Mouse (Mus musculus): Measurements from ENCODE around the gene Thsd4. TPM values are rescaled to one million over a fixed set of nuclear protein-coding genes. Genes with fewer than 3 reads are reported as not detected.

The Thsd4 gene
- total RNA-seq, 2 experiments from 2014 or later: 17.0 to 17.5 TPM

GRCm38 (mm10) chr9:60231981-60232881 is 289.6 kb downstream of the Thsd4 start:
- no peak for DNase-seq
- intact Hi-C loops (cut with DNase I): no loop called here

DNA sequence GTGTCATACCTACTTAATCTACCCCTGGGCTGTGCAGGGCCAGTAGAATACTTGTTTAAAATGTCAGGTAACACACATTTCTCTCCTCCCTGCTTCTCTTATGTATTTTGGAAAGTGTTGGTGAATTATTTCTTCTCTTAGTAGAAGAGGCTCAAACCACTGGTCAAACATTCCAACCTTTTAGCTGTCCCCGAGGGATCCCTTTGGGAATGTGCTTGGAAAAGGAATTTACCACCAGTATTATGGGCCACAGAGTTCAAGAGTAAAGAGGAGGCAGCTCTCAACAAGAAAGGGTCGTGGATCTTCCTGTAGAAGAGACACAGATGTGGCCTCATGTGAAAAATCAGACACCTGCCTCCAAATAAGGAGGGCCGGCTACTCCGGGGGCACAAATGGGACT is 292.4 kb downstream of the Thsd4 start:
- intact Hi-C loops (cut with DNase I): no loop called here
- DNase-seq: no peak

GRCm38 (mm10) chr9:60227727-60228126 is 294.1 kb downstream of the Thsd4 start:
- intact Hi-C loops (cut with DNase I): no loop called here

DNA sequence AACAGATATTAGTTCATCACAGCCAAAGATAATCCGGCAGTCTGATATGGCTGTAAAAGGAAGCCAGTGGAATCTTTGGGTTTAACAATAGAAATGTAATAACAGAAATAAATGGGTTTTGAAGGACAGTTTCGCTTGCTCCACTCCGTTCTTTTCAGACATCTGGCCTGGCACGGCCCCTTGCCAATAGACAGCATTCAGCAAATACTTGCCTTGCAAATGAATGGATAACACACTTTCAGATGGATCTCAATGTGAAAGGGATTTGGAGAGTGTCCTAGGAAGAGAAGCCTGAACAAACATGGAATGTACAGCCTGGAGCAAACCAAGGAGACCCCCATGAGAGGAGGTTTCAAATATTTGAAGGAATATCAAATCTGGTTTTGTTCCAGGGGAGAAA is 295.2 kb downstream of the Thsd4 start:
- no peak for DNase-seq
- intact Hi-C loops (cut with DNase I): no loop called here

More at GRCm38 (mm10) chr9:60227727-60228126, 294.1 kb downstream of the Thsd4 start:
- no peak for DNase-seq

DNA sequence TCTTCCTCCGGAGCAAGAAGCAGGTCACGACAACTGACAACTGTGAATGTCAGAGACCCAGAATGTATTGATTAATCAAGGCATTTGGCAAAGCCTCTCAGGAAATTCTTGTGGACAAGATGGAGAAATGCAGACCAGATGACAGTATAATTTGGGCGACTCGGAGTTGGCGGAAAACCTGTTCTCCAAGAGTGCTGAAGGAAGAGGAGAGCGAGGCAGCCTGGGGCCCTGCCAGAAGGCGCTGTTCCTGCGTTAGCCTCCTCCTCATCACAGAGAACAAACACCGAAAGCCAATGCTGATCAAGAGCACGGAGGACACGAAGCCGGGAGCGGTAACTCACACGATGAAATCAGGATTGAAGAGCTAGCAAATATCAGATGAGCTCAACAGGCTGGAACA is 295.7 kb downstream of the Thsd4 start:
- DNase-seq: no peak
- intact Hi-C loops (cut with DNase I): no loop called here

DNA sequence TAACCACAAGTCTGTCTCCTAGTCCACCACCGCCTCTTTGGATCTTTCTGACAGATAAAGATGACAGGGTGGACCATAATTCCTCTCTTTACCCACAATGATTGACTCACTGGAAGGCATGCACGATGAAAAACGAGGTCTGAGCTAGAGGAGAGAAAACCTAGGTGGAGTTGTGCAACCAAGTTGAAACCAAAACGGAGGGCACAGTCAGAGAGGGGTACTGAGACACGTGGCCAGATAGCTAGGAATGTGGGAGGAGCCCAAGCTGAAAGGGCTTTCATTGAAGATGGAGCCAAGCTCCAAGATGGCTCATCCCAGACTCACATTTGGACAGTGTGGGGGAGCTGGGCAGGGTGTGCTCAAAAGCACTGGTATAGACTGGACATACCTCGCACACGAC is 296.4 kb downstream of the Thsd4 start:
- intact Hi-C loops (cut with DNase I): no loop called here
- no peak for DNase-seq

DNA sequence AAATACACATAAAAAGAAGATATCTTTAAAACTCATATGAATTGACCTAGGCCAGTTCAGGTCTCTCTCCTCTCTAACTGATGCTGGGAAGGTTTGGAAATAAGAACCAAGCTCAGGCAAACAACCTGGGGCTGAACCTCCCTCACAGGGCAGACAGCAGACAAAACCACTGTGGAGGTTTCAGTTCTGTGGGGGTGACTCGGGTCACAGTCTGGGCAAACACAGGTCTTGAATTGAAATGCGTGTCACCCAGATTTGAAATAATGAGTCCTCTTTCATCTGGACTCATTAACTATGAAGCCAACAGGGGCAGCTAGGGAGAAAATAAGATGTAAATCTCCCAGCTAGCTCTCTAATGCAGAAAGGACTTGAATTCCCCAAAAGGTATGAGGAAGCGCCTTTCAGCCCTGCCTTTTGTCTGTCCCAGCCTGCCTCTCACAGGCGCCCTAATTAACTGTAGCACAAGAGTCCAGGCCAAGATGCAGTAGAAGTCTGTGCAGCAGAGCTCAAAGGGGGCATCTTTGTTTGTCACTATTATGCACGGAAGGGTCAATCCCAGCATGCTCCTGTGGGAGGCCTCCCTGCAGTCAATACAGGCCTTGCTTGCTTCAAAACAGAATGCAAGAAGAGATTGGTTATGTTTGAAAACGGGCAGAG is 297.7 kb downstream of the Thsd4 start:
- DNase-seq: no peak
- intact Hi-C loops (cut with DNase I): no loop called here

DNA sequence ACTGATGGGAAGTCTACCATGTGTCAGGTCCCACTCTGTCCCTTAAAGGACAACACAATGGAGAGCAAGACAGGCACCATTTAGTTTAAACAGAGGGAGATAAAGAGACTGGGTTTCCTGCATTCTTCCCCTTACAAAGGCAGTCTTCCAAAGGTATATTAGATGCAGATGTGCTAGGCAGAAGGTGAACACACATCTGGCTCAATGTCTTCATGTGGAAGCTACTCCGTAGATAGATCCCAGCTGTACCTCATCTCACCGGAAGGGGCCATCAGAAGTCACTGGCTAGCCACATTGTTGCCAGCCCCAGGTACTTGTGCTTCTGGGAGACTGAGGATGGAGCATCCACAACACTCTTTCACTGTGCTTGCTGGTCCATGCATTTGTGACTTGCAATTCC is 301.4 kb downstream of the Thsd4 start:
- intact Hi-C loops (cut with DNase I): no loop called here
- DNase-seq: no peak

GRCm38 (mm10) chr9:60218396-60218795 is 303.4 kb downstream of the Thsd4 start:
- intact Hi-C loops (cut with DNase I): no loop called here
- DNase-seq: no peak

- intact Hi-C loops (cut with DNase I): no loop called here
- no peak for DNase-seq
These were observed 305.8 kb downstream of the Thsd4 start for GRCm38 (mm10) chr9:60216029-60216428.

GRCm38 (mm10) chr9:60213111-60213510 is 308.7 kb downstream of the Thsd4 start:
- no peak for DNase-seq
- intact Hi-C loops (cut with DNase I): no loop called here

DNA sequence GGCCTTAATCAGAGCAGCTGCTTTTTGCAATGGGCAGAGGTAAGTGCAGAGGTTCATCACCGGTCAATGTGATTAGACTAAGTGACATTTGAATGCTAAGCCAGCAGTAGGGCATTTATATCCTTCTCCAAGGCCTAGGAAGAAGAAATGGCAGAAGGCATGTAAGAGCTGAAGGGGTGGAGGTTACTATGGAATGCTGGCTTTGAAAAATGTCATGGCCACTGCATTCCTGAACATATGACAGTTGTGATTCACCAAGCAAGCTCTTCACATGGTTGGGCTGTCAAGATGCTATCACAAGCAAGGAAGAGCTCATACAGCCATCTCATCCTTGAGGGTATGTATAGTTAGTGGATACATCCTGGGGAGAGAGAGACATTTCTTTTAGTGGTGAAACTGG is 313.0 kb downstream of the Thsd4 start:
- DNase-seq: no peak
- intact Hi-C loops (cut with DNase I): no loop called here

DNA sequence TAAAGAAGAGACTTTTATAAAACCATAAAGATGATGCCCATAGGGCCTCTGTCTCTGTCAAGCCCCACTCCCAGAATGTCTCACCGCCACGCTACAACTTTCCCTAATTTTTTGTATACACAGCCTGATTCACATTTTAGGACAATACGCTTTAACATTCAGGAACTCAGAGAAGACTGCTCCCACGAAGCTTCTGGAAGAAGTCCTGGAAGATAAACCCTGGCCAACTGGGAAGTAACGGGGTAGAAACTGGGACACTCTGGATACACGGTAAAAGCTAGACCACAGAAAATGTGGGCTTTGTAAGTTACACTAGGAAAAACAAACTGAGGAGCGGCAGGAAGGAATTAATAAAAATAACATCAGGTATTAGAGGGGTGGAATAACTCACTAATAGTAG is 318.7 kb downstream of the Thsd4 start:
- DNase-seq: peak; percentile 31 to 47
- intact Hi-C loops (cut with DNase I): no loop called here

GRCm38 (mm10) chr9:60200436-60200835 is 321.4 kb downstream of the Thsd4 start:
- DNase-seq: no peak
- intact Hi-C loops (cut with DNase I): no loop called here

- intact Hi-C loops (cut with DNase I): no loop called here
- no peak for DNase-seq
These were observed 323.2 kb downstream of the Thsd4 start for GRCm38 (mm10) chr9:60198530-60199200.

GRCm38 (mm10) chr9:60195502-60195901 is 326.3 kb downstream of the Thsd4 start:
- no peak for DNase-seq
- intact Hi-C loops (cut with DNase I): no loop called here

- intact Hi-C loops (cut with DNase I): no loop called here
- no peak for DNase-seq
These were observed 326.9 kb downstream of the Thsd4 start for GRCm38 (mm10) chr9:60194905-60195304.

- peak in 1 of 2 experiments; percentile 5 for DNase-seq
- intact Hi-C loops (cut with DNase I): no loop called here
These were observed 329.5 kb downstream of the Thsd4 start for GRCm38 (mm10) chr9:60192321-60192720.

GRCm38 (mm10) chr9:60187437-60187836 is 334.4 kb downstream of the Thsd4 start:
- intact Hi-C loops (cut with DNase I): no loop called here
- DNase-seq: no peak

- peak in 1 of 2 experiments; percentile 6 for DNase-seq
These were observed 334.9 kb downstream of the Thsd4 start for GRCm38 (mm10) chr9:60186948-60187347.

GRCm38 (mm10) chr9:60184083-60184482 is 337.8 kb downstream of the Thsd4 start:
- intact Hi-C loops (cut with DNase I): no loop called here
- no peak for DNase-seq

More at GRCm38 (mm10) chr9:60186948-60187347, 334.9 kb downstream of the Thsd4 start:
- intact Hi-C loops (cut with DNase I): no loop called here

All from heart, postnatal 10 days (tissue).